Mouse (Mus musculus) hematopoietic stem cell, adult 5-6 weeks (primary cell): ENCODE measurements around the gene Ltb. TPM values are rescaled to one million over a fixed set of nuclear protein-coding genes. Genes with fewer than 3 reads are reported as not detected.

Experiments
- ATAC-seq, 2 experiments: fragments of 125-278 bp in 1 of 2; replicated peaks in 1 of 2; 2 replicates each; pipeline ENCODE4 v1.8.0; 2016 to 2017; ENCODE audit warnings: inconsistent platforms in 2 of 2, mild to moderate bottlenecking in 2 of 2, moderate number of reproducible peaks in 2 of 2, low read depth in 1 of 2, moderate TSS enrichment in 1 of 2; ENCODE audit not compliant: low FRiP score in 2 of 2, poor library complexity in 2 of 2, severe bottlenecking in 2 of 2, insufficient read depth in 1 of 2, low TSS enrichment in 1 of 2
- total RNA-seq: library from RNA; stranded (forward); fragments of 172-1452, 232-1000 nt; gene quantifications from 2 replicates; pipeline ENCODE4 v1.2.3, GENCODE M21; 2017

Gene Ltb
- total RNA-seq, 1 experiment from 2014 or later, result 31.4 TPM

- no peak for ATAC-seq
Measured at GRCm38 (mm10) chr17:35163326-35164081, 30.7 kb upstream of the Ltb start.

DNA sequence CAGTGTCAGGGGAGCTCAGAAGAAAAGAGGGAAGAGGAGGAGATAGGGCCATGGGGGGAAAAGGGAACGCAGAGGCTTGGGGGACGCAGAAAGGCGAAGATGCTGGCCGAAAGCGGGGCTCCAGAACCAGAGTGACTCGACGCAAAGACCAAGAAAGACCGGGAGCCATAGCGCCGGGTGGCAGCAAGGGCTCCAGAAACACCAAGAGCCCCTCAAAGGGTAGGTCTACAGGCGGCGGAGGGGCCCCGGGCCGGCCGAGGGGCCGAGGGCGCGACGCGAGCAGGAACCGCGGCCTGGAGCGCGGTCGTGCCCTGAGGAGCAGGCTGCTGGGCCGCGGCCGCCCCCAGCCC is 30.0 kb upstream of the Ltb start:
- no peak for ATAC-seq

DNA sequence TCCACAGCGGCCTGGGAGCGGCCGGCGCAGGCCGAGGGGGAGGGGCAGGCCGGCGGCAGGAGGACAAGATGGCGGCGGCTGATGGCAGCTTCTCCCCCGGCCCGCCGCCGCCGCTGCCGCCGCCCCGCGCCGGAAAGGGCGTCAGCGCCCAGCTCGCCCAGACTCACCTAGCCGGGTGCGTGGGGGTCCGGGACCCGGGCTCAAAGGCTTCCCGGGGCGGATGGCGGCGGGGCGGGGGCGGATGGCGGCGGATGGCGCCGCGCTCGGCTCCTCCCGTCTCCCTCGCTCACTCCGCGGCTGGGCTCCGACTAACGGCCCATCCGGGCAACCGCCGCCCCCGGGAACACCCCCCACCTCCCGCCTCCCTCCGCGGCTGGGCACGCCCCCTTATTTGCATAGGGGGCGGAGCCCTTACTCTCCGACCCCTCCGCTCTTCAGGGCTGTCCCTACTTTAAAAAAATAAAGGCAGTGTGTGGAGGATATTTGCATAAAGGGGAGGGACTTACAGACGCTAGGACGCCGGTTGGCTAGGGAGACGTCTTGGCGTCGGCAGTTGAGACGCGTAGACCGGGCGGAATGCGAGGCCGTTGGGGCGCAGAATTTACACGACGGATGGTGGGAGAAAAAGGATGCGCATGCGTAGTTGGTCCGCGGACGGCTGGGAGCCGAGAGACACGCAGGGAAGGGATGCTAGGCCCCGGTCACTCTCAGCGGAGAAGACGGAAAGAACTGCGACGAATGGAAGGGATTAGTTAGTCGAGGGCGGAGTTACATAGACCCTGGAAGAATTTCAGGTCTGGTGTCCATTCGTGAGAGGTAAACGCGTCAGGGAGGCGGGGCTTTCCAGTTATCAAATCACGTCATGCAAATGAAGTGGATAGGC is 29.4 kb upstream of the Ltb start, which contains the start of gene Prrc2a:
Gene Prrc2a, minus strand, starts transcription at position 330 of the 883 bp plus-strand sequence.
- ATAC-seq, result peak; percentile 93

DNA sequence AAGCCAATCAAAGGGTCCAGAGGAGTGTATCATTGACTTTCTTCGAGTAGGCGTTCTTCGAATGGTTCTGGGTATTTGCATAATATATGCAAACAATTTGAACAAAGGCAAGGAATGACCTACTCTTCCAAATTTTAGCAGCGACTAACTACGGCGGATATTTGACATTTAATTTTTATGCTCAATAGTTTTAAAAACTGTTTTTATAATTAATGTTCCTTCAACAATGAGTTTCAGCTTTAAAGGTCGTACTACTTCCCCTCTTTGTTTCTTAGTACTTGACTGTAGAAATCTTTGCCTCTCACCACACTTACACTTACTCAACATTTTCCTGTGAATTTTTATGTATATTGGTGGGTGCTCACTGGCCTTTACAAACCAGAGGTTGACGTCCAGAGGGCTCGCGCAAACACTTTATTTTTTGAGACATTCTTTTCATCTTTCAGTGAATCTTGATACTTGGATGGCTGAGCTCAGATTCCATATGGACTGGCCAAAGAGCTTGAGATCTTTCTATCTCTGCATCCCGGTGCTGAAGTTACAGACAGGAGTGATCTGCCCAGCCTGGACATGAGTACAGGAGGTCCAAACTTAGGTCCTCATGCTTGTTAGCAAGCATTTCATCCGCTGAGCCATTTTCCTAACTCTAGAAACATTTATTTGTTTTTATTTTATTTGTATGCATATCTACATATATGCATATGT is 28.6 kb upstream of the Ltb start:
- no peak for ATAC-seq

DNA sequence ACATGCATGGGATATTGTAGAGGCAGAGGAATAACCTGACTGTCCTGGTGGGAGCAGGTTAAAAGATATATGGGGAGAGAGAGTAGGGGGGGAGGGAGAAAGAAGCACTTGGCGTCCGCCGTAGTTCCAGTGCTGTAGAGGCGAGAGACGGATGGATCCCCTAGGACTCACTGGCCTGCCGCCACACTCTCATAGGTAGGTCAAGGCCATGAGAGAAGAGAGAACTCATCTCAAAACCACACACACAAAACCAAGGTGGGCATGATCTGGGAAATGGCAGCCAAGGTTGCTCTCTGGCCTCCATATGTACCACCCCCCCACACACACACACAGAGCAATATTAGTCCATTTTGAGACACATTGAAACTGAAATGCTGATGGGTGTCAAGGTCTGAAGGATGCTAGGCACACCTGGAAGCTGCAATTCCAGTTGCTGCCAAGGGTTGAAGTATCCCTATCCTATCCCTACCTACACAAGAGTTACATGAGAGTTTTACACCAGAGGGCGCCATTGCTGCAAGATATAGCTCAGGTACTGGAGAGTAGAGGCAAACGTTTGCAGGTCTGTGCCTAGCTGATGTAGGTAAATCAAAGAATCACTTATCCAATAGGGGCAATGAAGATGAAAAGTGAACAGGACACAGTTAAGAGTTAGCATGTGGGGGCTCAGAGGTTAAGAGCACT is 27.7 kb upstream of the Ltb start:
- ATAC-seq, result no peak

- ATAC-seq, result no peak
Measured at GRCm38 (mm10) chr17:35167794-35168193, 26.4 kb upstream of the Ltb start.

DNA sequence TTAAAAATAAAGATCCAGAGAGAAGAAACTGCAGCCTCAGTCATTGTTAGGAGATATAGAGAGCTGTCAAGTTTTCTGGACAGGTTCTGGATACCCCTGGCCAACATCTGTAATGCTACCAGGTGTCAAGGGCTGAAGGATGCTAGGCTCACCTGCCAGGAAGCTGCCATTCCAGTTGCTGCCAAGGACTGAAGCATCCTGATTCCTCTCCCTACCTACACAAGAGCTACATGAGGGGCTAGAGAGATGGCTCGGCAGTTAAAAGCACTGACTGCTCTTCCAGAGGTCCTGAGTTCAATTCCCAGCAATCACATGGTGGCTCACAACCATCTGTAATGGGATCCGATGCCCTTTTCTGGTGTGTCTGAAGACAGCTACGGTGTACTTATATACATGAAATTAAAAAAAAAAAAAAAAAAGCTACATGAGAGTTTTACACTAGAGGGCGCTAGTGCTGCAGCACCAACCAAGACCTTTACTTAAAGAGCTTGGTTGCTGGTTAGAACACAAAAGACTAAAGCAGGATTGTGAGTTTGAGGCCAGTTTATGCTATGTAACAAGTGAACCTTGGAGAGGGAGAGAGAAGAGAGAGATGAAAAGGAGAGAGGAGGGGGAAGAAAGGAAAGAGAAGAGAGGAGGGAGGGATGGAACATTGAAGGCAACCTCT is 25.6 kb upstream of the Ltb start:
- no peak for ATAC-seq

GRCm38 (mm10) chr17:35172445-35173234 is 21.6 kb upstream of the Ltb start:
- peak in 1 of 2 experiments; percentile 52; a peak in 1 of 4 replicates for ATAC-seq

GRCm38 (mm10) chr17:35173329-35173728 is 20.9 kb upstream of the Ltb start:
- ATAC-seq, result no peak

- ATAC-seq, result no peak
Measured at GRCm38 (mm10) chr17:35174201-35174977, 19.9 kb upstream of the Ltb start.

GRCm38 (mm10) chr17:35175382-35175781 is 18.9 kb upstream of the Ltb start:
- ATAC-seq, result no peak

DNA sequence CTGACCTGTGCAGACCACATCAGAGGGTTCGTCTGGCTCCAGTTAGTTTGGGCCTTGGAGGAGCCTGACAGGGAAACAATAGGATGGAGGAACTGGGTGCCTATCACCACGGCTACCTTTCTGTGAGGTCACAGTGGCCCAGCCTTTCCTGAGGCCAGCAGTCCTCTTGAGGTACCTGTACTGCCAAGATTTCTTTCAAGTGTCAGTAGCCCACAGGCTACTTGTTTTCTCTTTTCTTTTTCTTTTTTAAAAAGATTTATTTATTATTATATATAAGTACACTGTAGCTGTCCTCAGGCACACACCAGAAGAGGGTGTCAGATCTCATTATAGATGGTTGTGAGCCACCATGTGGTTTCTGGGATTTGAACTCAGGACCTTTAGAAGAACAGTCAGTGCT is 18.3 kb upstream of the Ltb start, which contains the start of gene Aif1:
Gene Aif1, minus strand, starts transcription at position 101 of the 400 bp plus-strand sequence.
- ATAC-seq, result no peak

GRCm38 (mm10) chr17:35178528-35178927 is 15.7 kb upstream of the Ltb start:
- ATAC-seq, result peak; percentile 49 to 96

GRCm38 (mm10) chr17:35180093-35180492 is 14.1 kb upstream of the Ltb start:
- ATAC-seq, result no peak
